In the genomic region with DNA sequence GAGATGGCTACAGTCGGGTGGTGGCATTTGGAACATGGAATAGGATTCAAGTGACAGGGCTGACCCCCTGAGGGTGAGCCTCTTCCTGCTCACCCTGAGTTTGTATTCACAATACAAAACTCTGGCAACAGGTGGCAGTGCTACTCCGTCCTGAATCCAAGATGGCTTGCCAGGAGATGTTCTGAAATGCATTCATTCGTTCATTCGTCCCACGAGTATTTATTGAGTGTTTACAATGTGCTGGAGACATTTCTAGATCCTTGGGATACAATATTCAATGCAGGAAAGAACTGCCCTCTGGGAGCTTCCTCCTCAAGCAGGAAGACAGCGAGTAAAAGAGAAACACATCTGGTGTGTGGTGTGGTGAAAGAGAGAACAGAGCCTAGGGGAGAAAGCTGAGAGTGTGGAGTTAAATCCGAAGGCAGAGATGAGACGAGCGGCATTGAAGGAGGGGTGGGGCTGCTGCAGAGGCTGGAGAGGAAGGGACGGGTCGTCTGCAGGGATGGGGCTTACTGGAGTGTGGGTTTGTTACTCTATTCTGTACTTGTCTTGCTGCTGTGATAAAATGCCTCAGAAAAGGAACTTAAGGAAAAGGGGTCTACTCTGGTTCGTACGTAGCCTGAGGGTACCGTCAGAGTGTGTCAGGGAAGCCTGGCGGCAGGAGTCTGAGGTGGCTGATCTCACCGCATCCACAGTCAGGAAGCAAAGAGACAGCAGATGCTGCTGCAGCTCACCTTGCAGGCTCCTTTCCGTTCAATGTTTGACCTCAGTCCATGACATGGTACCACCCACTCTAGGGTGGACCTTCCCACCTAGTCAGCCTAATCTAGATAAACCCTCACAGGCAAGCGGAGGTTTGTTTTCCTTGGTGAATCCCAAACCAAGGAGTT, we compare ENCODE assay signal across 8 mouse cellular contexts.
A peak's percentile ranks its signal among the peaks of the same experiment; 100 is the strongest.
DNase-seq lines count a peak whose midpoint lies in the region; ATAC-seq and TF ChIP-seq lines count a peak whose summit lies in the region.

No protein-coding gene starts in this region.

- no peaks in the 10 kb centered on the region for H3K9me3 ChIP-seq in liver, embryonic 16.5 days (replicated peaks; ENCODE audit: control insufficient read depth, low read length)
- H3K9me3 ChIP-seq in stomach, embryonic 15.5 days: no peaks in the 10 kb centered on the region

- intact Hi-C loops in gastrocnemius, postnatal 14 days (cut with DNase I; ENCODE audit: low total_unique reads): no loop called here
- intact Hi-C loops in heart, postnatal 36 days (cut with DNase I): loop anchor here (1.0 to 5.0 kb wide), 5 partner anchors 54 to 414 kb away; no protein-coding TSS in a partner anchor

- peak; percentile 70 for DNase-seq in gastrocnemius, adult 18-20 months (ENCODE audit: low spot score)
- DNase-seq in gastrocnemius, postnatal 14 days: no peak
- DNase-seq in brain, embryonic 14.5 days (ENCODE audit: low read depth): no peak
- DNase-seq in heart, postnatal 36 days: peak; percentile 71 to 75
- no peak for DNase-seq in ovary, postnatal 36 days (ENCODE audit: low spot score)

- H3K4me3 ChIP-seq in liver, embryonic 16.5 days (ENCODE audit: low read depth, low read length): peak overlapping the region; percentile 12; the same call in 1 of the 2 replicates
- no peak overlapping the region for H3K4me3 ChIP-seq in stomach, embryonic 15.5 days (replicated peaks)

- H3K27me3 ChIP-seq in liver, embryonic 16.5 days (ENCODE audit: control insufficient read depth, insufficient read depth, low read depth, low read length): no peaks in the 10 kb centered on the region
- no peaks in the 10 kb centered on the region for H3K27me3 ChIP-seq in stomach, embryonic 15.5 days (replicated peaks)

- peak; percentile 88 for ATAC-seq in CD4-positive, CD25-positive, alpha-beta regulatory T cell, adult 4 months
- no peak for ATAC-seq in liver, embryonic 16.5 days (ENCODE audit: low read depth)
- ATAC-seq in stomach, embryonic 15.5 days (ENCODE audit: insufficient read depth, low FRiP score, low read depth): no peak

- peak; percentile 27; the same call in 1 of the 2 replicates for TF ChIP-seq CTCF in brain, embryonic 14.5 days (IDR thresholded peaks at IDR 0.05; ENCODE audit: borderline replicate concordance, extremely low read depth, insufficient read depth, insufficient read length)

- no peak for TF ChIP-seq POLR2A in brain, embryonic 14.5 days (IDR thresholded peaks at IDR 0.05; ENCODE audit: borderline replicate concordance, extremely low read depth, insufficient read depth, insufficient read length, poor library complexity, severe bottlenecking)

- peaks cover 4% of the 10 kb centered on the region for H3K4me1 ChIP-seq in liver, embryonic 16.5 days (ENCODE audit: control insufficient read depth, low read depth, low read length)
- H3K4me1 ChIP-seq in stomach, embryonic 15.5 days: 0 out of 2 replicates have a peak, but pooled peaks cover 6% of the 10 kb centered on the region

- no peak overlapping the region for H3K9ac ChIP-seq in liver, embryonic 16.5 days (ENCODE audit: low read depth, low read length)
- no peak overlapping the region for H3K9ac ChIP-seq in stomach, embryonic 15.5 days

- no peaks in the 10 kb centered on the region for H3K36me3 ChIP-seq in liver, embryonic 16.5 days (ENCODE audit: control insufficient read depth, insufficient read depth)
- no peaks in the 10 kb centered on the region for H3K36me3 ChIP-seq in stomach, embryonic 15.5 days

- H3K4me2 ChIP-seq in liver, embryonic 16.5 days (ENCODE audit: low read depth, low read length): peak overlapping the region; percentile 45
- 0 out of 2 replicates have a peak overlapping the region, but pooled peaks have one; percentile 6 for H3K4me2 ChIP-seq in stomach, embryonic 15.5 days

- H3K27ac ChIP-seq in liver, embryonic 16.5 days (ENCODE audit: low read length): no peak overlapping the region
- H3K27ac ChIP-seq in stomach, embryonic 15.5 days: 0 out of 2 replicates have a peak overlapping the region, but pooled peaks have one; percentile 23

- whole genome bisulfite sequencing in liver, embryonic 16.5 days (ENCODE audit: insufficient replicate concordance): 11% methylated on average over 18 of the region's 18 CpGs
- WGBS in stomach, embryonic 15.5 days: 35% methylated on average over 18 of the region's 18 CpGs

Comparison
In these comparisons a context has a peak if more than half of its experiments do, and no peak if none do; other contexts are left out.
1. DNase-seq: peak in gastrocnemius, adult 18-20 months (single experiment) and heart, postnatal 36 days (2 of 2); none in gastrocnemius, postnatal 14 days (single experiment), brain, embryonic 14.5 days (single experiment) and ovary, postnatal 36 days (single experiment).